Mouse (Mus musculus) cerebellum, postnatal 36 days (tissue): ENCODE measurements around the gene Hdlbp.
"Not testable (repeated sequence)": the region's sequence is repeated elsewhere in the genome, so short reads cannot be mapped to it uniquely, and the experiment has no call there.

Experiments
- DNase-seq, 2 experiments: peaks; one replicate each; pipeline ENCODE4 v3.0.0; 2021 to 2022; ENCODE audit warnings: mixed read lengths in 2 of 2

The Hdlbp gene

GRCm38 (mm10) chr1:93478586-93479475 is at the start of gene Hdlbp:
TSS of gene Hdlbp (minus strand) at chr1:93478815.
- DNase-seq, result peak; percentile 98 to 99

GRCm38 (mm10) chr1:93522325-93522724 is 43.7 kb upstream of the Hdlbp start:
- DNase-seq, result no peak

GRCm38 (mm10) chr1:93521491-93521890 is 42.9 kb upstream of the Hdlbp start:
- no peak for DNase-seq

GRCm38 (mm10) chr1:93513221-93513620 is 34.6 kb upstream of the Hdlbp start:
- no peak for DNase-seq

GRCm38 (mm10) chr1:93512351-93512690 is 33.7 kb upstream of the Hdlbp start:
- no peak for DNase-seq

GRCm38 (mm10) chr1:93511585-93512350 is 33.2 kb upstream of the Hdlbp start, which contains the start of gene Farp2:
TSS of gene Farp2 (plus strand) at chr1:93512079.
- peak; percentile 88 to 94 for DNase-seq

- not testable (repeated sequence) for DNase-seq
These were observed 30.0 kb upstream of the Hdlbp start for GRCm38 (mm10) chr1:93508576-93508975.

- no peak for DNase-seq
These were observed 28.5 kb upstream of the Hdlbp start for GRCm38 (mm10) chr1:93506944-93507676.

- DNase-seq, result no peak
These were observed 16.7 kb upstream of the Hdlbp start for GRCm38 (mm10) chr1:93495312-93495711.

- DNase-seq, result not testable (repeated sequence)
These were observed 7.7 kb upstream of the Hdlbp start for GRCm38 (mm10) chr1:93486302-93486701.

GRCm38 (mm10) chr1:93479476-93480083 is 965 bp upstream of the Hdlbp start:
- no peak for DNase-seq

- peak; percentile 98 for DNase-seq
These were observed 643 bp downstream of the Hdlbp start for GRCm38 (mm10) chr1:93477758-93478585.

GRCm38 (mm10) chr1:93475694-93476093 is 2.9 kb downstream of the Hdlbp start:
- no peak for DNase-seq

- DNase-seq, result no peak
These were observed 10.0 kb downstream of the Hdlbp start for GRCm38 (mm10) chr1:93468626-93469025.

GRCm38 (mm10) chr1:93465746-93466145 is 12.9 kb downstream of the Hdlbp start:
- no peak for DNase-seq

- no peak for DNase-seq
These were observed 13.5 kb downstream of the Hdlbp start for GRCm38 (mm10) chr1:93465066-93465465.

GRCm38 (mm10) chr1:93459101-93459500 is 19.5 kb downstream of the Hdlbp start:
- no peak for DNase-seq

- no peak for DNase-seq
These were observed 20.3 kb downstream of the Hdlbp start for GRCm38 (mm10) chr1:93458357-93458756.

GRCm38 (mm10) chr1:93453721-93454255 is 24.8 kb downstream of the Hdlbp start:
- DNase-seq, result no peak

- DNase-seq, result not testable (repeated sequence)
These were observed 28.5 kb downstream of the Hdlbp start for GRCm38 (mm10) chr1:93450118-93450517.

- DNase-seq, result no peak
These were observed 32.8 kb downstream of the Hdlbp start for GRCm38 (mm10) chr1:93445822-93446162.
